Mouse (Mus musculus): ENCODE results near the gene Dusp14.

DNA sequence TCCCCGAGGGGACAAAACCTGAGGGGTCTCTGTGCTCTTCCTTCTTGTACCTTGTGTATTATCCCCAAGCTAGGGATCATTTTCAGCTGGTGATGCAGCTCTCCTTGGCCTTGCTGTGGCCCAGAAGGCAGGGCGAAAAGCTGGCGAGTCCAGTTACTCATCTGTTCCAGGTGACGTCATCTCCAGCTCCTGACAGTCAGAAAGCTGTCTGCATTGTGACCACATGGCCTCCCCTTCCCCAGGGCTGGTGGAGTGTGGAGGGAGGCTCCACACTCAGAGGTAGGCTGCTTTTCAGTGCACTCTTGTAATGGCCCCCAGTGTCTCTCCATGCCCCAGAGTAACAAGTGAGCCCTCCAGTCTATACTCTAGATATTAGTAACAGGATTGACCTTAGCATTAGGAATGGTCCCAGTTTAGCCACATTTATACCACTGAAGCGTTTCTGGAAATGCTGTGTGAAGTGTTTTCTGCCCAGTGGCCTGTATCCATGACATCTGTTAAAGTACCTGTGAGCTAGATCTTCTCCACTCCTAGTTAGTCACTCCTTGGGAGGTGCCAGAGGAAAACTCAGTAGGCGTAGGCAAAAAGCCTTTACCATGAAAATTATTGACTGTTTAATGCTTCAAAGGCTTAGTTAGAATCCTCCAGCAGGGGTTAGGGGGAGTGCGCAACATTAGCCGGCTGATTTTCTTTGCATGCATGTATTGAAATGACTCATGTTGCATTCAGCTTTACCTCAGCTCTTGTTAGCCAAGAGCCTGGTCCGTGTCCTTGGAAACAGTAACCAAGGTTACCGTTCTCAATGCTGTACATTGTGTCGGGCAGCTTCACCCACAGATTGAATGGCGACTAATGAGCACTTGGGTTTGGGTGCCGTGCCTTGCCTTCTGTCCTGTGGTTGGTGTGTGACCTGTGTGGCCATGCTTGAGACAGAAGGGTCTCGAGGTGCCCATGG is 26.0 kb downstream of the Dusp14 start:
- TF ChIP-seq EP300 (IDR thresholded peaks at IDR 0.05; ENCODE audit: low read depth) = no peak
- TF ChIP-seq CTCF (IDR thresholded peaks at IDR 0.05; ENCODE audit: low read depth) = no peak
